Mouse (Mus musculus): Measurements from ENCODE around the gene BC024978. TPM values are rescaled to one million over a fixed set of nuclear protein-coding genes. Genes with fewer than 3 reads are reported as not detected.

Gene BC024978
- polyA plus RNA-seq, 1 experiment from 2014 or later: 3.6 TPM

DNA sequence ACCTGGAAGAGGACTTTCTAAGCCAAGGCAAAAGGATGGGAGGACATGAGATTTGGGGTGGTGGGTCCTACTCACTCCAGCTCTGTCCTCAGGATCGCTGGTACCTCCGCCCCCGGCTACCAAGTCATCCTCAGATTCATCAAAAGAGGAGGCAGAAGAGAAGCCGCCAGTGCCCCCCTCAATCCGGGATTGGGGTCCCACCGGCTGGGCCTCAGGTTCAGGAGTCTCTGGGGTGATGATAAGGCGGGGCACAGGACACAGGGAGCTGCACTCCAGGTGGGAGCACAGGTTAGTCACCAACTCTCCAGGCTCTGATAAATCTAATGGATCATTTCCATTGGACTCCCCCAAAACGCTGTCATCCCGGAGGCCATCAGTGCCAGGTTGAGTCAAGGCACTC is 31.7 kb downstream of the BC024978 start:
- Histone ChIP-seq H3K27me3 (ENCODE audit: control insufficient read depth, insufficient read depth, low read length) (no peaks in the 10 kb centered on the region), H3K4me1 (ENCODE audit: control insufficient read depth, insufficient read depth, low read length) (peaks cover 46% of the 10 kb centered on the region), H3K4me2 (ENCODE audit: low read depth, low read length) (peak overlapping the region; percentile 87), H3K4me3 (ENCODE audit: low read depth, low read length) (peak overlapping the region; percentile 89), H3K9ac (replicated peaks; ENCODE audit: low read depth, low read length) (peak overlapping the region; percentile 86), H3K9me3 (ENCODE audit: control insufficient read depth, low read length) (no peaks in the 10 kb centered on the region), H3K27ac (ENCODE audit: low read depth, low read length) (no peak overlapping the region), H3K36me3 (ENCODE audit: control insufficient read depth, insufficient read depth, low read length) (no peaks in the 10 kb centered on the region)
- 40% methylated on average over 9 of the region's 9 CpGs for WGBS
- no peak for ATAC-seq (ENCODE audit: low read depth)

DNA sequence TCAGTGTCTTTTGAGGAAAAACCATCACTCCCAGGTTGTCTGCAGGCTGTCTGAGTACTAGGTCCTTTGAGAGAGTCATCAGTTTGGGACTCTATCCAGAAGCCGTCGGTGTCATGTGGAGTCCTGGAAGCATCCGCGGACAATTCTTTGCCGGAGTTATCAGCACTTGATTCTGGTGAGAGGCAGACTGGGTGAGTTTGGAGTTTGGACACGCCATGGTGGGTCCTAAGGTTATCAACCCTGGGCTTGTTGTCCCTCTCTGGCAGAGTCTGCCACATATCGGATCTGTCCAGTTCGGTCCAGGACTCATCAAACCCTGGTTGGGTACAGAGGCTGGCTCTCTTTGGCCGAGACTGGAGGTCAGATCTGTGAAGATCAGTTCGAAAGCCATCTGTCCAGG is 32.1 kb downstream of the BC024978 start:
- WGBS: 2% methylated on average over 10 of the region's 10 CpGs
- Histone ChIP-seq H3K27ac (ENCODE audit: low read depth, low read length) (peak overlapping the region; percentile 83; the same call in 1 of the 2 replicates), H3K4me1 (ENCODE audit: control insufficient read depth, insufficient read depth, low read length) (peaks cover 46% of the 10 kb centered on the region), H3K27me3 (ENCODE audit: control insufficient read depth, insufficient read depth, low read length) (no peaks in the 10 kb centered on the region), H3K9me3 (ENCODE audit: control insufficient read depth, low read length) (no peaks in the 10 kb centered on the region), H3K36me3 (ENCODE audit: control insufficient read depth, insufficient read depth, low read length) (no peaks in the 10 kb centered on the region), H3K9ac (replicated peaks; ENCODE audit: low read depth, low read length) (peak overlapping the region; percentile 86), H3K4me3 (ENCODE audit: low read depth, low read length) (peak overlapping the region; percentile 89), H3K4me2 (ENCODE audit: low read depth, low read length) (peak overlapping the region; percentile 87)
- ATAC-seq (ENCODE audit: low read depth): no peak

DNA sequence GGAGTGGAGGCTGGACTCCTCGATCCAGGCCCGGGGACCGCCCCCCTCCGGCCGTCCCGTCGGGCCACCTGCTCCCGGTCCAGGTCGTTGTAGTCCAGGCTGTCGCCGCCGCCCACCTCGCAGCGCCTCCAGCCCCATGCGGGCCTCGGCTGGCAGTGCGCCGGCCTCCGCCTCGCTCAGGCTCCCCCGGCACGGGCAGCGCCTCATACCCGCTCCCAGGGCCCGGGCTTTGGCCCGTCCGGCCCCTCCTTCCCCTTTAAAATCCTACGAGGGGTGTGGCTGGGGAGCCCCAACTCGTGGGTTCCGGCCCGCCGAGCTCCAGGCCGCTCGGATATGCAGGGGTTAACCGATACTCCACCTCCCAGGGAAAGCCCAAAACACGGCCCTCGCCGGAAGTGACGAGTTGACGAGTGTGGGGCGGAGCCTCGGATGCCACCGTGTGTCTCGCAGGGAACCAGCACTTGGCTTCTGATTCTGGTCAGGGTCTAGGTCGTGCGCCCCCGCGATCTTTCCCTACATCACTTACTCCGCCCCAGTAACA is 32.8 kb downstream of the BC024978 start, which contains the start of gene Itpkc:
Itpkc (minus strand) TSS at position 381 of the 541 bp plus-strand sequence.
- Histone ChIP-seq H3K4me1 (ENCODE audit: control insufficient read depth, insufficient read depth, low read length) (peaks cover 47% of the 10 kb centered on the region), H3K4me3 (ENCODE audit: low read depth, low read length) (peak within 1 kb of the TSS; percentile 89), H3K9ac (replicated peaks; ENCODE audit: low read depth, low read length) (peak within 1 kb of the TSS; percentile 86), H3K4me2 (ENCODE audit: low read depth, low read length) (peak within 1 kb of the TSS; percentile 87), H3K36me3 (ENCODE audit: control insufficient read depth, insufficient read depth, low read length) (no peaks in the 10 kb centered on the region), H3K27me3 (ENCODE audit: control insufficient read depth, insufficient read depth, low read length) (no peaks in the 10 kb centered on the region), H3K9me3 (ENCODE audit: control insufficient read depth, low read length) (no peaks in the 10 kb centered on the region), H3K27ac (ENCODE audit: low read depth, low read length) (peak within 1 kb of the TSS; percentile 83)
- under 1% methylated on average over 48 of the region's 49 CpGs for WGBS
- ATAC-seq (ENCODE audit: low read depth): peak; percentile 84

DNA sequence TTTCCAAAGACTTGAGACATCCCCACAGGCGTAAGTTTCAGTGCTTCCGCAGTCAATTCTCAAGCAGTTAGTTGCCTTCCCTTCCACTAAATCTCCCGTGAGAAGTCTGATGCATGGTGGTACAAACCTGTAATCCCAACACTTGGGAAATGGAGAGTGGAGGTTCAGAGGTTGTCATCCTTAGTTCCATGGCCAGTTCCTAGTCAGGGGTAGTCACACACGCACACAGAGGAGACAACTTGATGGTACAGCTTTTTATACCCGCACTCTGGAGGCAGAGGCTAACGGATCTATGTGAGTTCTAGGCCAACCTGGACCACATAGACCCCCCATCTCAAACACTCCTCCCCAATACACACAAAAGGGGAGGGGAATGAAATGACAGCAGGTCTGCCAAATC is 33.3 kb downstream of the BC024978 start:
- H3K27me3 ChIP-seq (ENCODE audit: control insufficient read depth, insufficient read depth, low read length): no peaks in the 10 kb centered on the region
- H3K9ac ChIP-seq (replicated peaks; ENCODE audit: low read depth, low read length): peak overlapping the region; percentile 86
- peak overlapping the region; percentile 89 for H3K4me3 ChIP-seq (ENCODE audit: low read depth, low read length)
- H3K36me3 ChIP-seq (ENCODE audit: control insufficient read depth, insufficient read depth, low read length): no peaks in the 10 kb centered on the region
- no peaks in the 10 kb centered on the region for H3K9me3 ChIP-seq (ENCODE audit: control insufficient read depth, low read length)
- H3K27ac ChIP-seq (ENCODE audit: low read depth, low read length): peak overlapping the region; percentile 83
- H3K4me2 ChIP-seq (ENCODE audit: low read depth, low read length): peak overlapping the region; percentile 87
- no peak for ATAC-seq (ENCODE audit: low read depth)
- peaks cover 48% of the 10 kb centered on the region for H3K4me1 ChIP-seq (ENCODE audit: control insufficient read depth, insufficient read depth, low read length)
- WGBS: 21% methylated on average over 6 of the region's 6 CpGs

DNA sequence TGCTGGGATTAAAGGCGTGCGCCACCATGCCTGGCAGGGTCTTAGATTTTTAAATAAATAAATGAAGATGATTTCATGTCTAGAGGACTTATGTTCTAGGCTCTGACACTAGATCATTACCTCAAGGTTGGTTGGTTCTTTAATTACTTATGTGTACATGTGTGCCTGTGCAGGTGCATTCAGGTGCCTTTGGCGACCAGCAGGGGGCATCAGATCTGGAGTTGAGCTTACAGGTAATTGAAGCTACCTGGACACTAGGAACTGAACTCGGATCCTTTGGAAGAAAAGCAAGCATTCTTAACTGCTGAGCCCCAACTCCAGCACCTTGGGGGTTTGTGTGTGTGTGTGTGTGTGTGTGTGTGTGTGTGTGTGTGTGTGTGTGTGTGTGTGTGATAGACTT is 35.2 kb downstream of the BC024978 start:
- Histone ChIP-seq H3K36me3 (ENCODE audit: control insufficient read depth, insufficient read depth, low read length) (no peaks in the 10 kb centered on the region), H3K9ac (replicated peaks; ENCODE audit: low read depth, low read length) (no peak overlapping the region), H3K9me3 (ENCODE audit: control insufficient read depth, low read length) (no peaks in the 10 kb centered on the region), H3K4me2 (ENCODE audit: low read depth, low read length) (no peak overlapping the region), H3K27ac (ENCODE audit: low read depth, low read length) (no peak overlapping the region), H3K4me1 (ENCODE audit: control insufficient read depth, insufficient read depth, low read length) (peaks cover 31% of the 10 kb centered on the region), H3K4me3 (ENCODE audit: low read depth, low read length) (no peak overlapping the region), H3K27me3 (ENCODE audit: control insufficient read depth, insufficient read depth, low read length) (no peaks in the 10 kb centered on the region)
- ATAC-seq (ENCODE audit: low read depth): no peak
- 79% methylated on average over 4 of the region's 4 CpGs for WGBS

DNA sequence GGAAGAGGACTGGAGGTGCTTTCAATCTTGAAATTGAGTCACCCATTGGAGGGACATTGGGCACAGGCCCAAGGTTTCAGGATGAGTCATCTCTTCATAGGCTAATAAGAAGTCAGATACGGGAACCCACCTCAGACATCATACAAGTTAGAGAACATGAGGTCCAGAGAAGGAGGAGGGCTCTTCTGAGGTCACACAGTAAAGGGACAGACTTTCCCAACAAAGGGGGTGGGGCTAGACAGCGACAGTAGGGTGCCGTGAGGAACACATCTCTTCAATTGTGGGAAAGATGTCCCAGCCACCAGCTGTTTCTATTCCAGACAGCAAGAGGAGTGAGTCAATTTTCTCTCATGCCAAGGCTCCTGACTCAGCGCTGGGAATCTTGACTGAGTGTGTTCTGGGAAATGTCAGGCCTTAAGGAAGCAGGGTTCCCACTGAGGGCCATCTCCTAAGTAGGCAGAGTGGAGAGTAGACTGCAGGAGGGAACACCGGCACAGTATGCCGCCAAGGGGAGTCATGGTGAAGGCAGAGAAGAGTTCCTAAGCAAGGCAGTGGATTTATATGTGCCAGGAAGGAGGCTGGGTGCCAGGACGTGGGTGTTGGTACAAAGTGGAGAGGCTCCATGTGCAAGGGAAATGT is 36.2 kb downstream of the BC024978 start:
- Histone ChIP-seq H3K36me3 (ENCODE audit: control insufficient read depth, insufficient read depth, low read length) (no peaks in the 10 kb centered on the region), H3K27ac (ENCODE audit: low read depth, low read length) (peak overlapping the region; percentile 28; the same call in 1 of the 2 replicates), H3K9me3 (ENCODE audit: control insufficient read depth, low read length) (no peaks in the 10 kb centered on the region), H3K9ac (replicated peaks; ENCODE audit: low read depth, low read length) (no peak overlapping the region), H3K4me2 (ENCODE audit: low read depth, low read length) (no peak overlapping the region), H3K27me3 (ENCODE audit: control insufficient read depth, insufficient read depth, low read length) (no peaks in the 10 kb centered on the region), H3K4me1 (ENCODE audit: control insufficient read depth, insufficient read depth, low read length) (peaks cover 21% of the 10 kb centered on the region), H3K4me3 (ENCODE audit: low read depth, low read length) (no peak overlapping the region)
- ATAC-seq (ENCODE audit: low read depth): no peak
- WGBS: 77% methylated on average over 7 of the region's 7 CpGs

DNA sequence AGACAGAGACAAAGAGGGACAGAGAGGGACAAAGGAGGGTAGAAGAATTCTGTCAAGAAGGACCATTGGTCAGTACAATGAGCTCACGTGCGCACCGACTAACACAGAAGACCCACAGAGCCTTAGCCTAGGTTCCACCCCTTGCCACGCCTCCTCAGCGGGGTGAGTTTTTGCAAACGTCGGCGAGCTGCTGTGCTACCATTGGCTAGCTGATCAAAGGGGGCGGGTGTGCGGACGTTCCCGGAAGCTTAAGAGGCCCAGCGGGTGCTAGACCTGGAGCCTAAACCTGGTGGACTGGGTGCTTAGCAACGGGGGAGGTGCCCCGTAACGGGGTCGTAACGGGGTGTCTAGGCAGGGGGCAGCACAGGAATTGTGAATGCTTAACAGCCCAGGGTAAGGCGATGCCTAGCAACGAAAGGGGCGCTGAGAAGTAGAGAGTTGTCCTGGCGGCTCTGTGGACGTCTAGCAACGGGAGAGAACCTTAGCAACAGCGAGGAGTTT is 37.2 kb downstream of the BC024978 start, which contains the start of gene Coq8b:
Coq8b (plus strand) TSS at position 243 of the 501 bp plus-strand sequence.
- under 1% methylated on average over 25 of the region's 25 CpGs for WGBS
- ATAC-seq (ENCODE audit: low read depth): peak; percentile 91
- no peaks in the 10 kb centered on the region for H3K27me3 ChIP-seq (ENCODE audit: control insufficient read depth, insufficient read depth, low read length)
- peak within 1 kb of the TSS; percentile 53 for H3K4me3 ChIP-seq (ENCODE audit: low read depth, low read length)
- no peaks in the 10 kb centered on the region for H3K9me3 ChIP-seq (ENCODE audit: control insufficient read depth, low read length)
- peaks cover 14% of the 10 kb centered on the region; the same call in 1 of the 2 replicates for H3K4me1 ChIP-seq (ENCODE audit: control insufficient read depth, insufficient read depth, low read length)
- H3K36me3 ChIP-seq (ENCODE audit: control insufficient read depth, insufficient read depth, low read length): no peaks in the 10 kb centered on the region
- H3K27ac ChIP-seq (ENCODE audit: low read depth, low read length): peak within 1 kb of the TSS; percentile 77
- peak within 1 kb of the TSS; percentile 62 for H3K4me2 ChIP-seq (ENCODE audit: low read depth, low read length)
- peak within 1 kb of the TSS; percentile 56 for H3K9ac ChIP-seq (replicated peaks; ENCODE audit: low read depth, low read length)

DNA sequence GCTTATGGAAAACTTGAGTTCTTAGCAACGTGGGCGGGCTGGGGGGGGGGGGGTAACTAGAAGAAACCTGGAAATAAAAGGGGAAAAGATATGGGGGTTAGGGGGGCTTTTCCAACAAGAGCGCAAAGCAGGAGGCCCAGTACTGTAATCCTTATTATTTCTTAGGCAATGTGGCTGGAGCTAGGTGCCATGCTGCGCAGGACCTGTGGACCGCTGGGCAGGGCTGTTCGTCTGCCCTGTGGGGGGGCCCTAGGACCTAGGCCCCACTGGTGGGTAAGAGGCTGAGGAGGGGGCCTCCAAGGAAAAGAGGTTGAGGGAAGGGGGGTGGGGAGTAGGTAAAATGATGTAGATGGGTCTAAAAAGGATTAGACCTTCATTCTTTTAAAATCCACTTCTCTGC is 37.7 kb downstream of the BC024978 start:
- H3K4me3 ChIP-seq (ENCODE audit: low read depth, low read length): peak overlapping the region; percentile 53
- H3K9me3 ChIP-seq (ENCODE audit: control insufficient read depth, low read length): no peaks in the 10 kb centered on the region
- peaks cover 14% of the 10 kb centered on the region; the same call in 1 of the 2 replicates for H3K4me1 ChIP-seq (ENCODE audit: control insufficient read depth, insufficient read depth, low read length)
- WGBS: 4% methylated on average over 6 of the region's 6 CpGs
- H3K4me2 ChIP-seq (ENCODE audit: low read depth, low read length): peak overlapping the region; percentile 62
- H3K36me3 ChIP-seq (ENCODE audit: control insufficient read depth, insufficient read depth, low read length): no peaks in the 10 kb centered on the region
- ATAC-seq (ENCODE audit: low read depth): peak; percentile 32; the same call in 1 of the 2 replicates
- H3K27me3 ChIP-seq (ENCODE audit: control insufficient read depth, insufficient read depth, low read length): no peaks in the 10 kb centered on the region
- H3K9ac ChIP-seq (replicated peaks; ENCODE audit: low read depth, low read length): peak overlapping the region; percentile 56
- peak overlapping the region; percentile 77 for H3K27ac ChIP-seq (ENCODE audit: low read depth, low read length)

DNA sequence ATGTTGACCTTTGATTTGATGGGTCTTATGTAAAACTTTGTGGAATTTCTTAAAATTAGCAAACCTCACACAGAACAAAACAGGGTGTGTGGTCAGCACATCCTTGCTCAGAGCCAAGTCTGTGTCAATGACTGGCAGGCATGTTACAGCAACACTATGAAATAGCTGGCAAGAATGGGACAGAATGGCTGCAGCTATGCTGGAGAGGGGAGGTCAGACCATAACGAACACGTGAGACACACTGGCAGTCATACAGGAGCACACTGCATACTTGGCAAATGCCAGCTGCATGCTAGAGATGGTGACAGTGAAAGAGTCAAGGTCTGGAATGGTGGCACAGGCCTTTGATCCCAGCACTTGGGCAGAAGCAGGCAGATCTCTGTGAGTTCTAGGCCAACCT is 40.1 kb downstream of the BC024978 start:
- WGBS: 92% methylated on average over 2 of the region's 2 CpGs
- Histone ChIP-seq H3K9me3 (ENCODE audit: control insufficient read depth, low read length) (no peaks in the 10 kb centered on the region), H3K9ac (replicated peaks; ENCODE audit: low read depth, low read length) (no peak overlapping the region), H3K27ac (ENCODE audit: low read depth, low read length) (no peak overlapping the region), H3K4me2 (ENCODE audit: low read depth, low read length) (no peak overlapping the region), H3K4me3 (ENCODE audit: low read depth, low read length) (no peak overlapping the region), H3K36me3 (ENCODE audit: control insufficient read depth, insufficient read depth, low read length) (peaks cover 4% of the 10 kb centered on the region; the same call in 1 of the 2 replicates), H3K4me1 (ENCODE audit: control insufficient read depth, insufficient read depth, low read length) (peaks cover 9% of the 10 kb centered on the region; the same call in 1 of the 2 replicates), H3K27me3 (ENCODE audit: control insufficient read depth, insufficient read depth, low read length) (no peaks in the 10 kb centered on the region)
- ATAC-seq (ENCODE audit: low read depth): no peak
